Mouse (Mus musculus) intestine, embryonic 14.5 days (tissue): ENCODE data around the gene Gm43552. TPM values are rescaled to one million over a fixed set of nuclear protein-coding genes. Genes with fewer than 3 reads are reported as not detected.

Experiments
- ATAC-seq: fragments of 200-750 bp; cut with Nextera tagmentation; replicated peaks from 2 replicates; pipeline ENCODE4 v1.8.0; 2017; ENCODE audit warnings: low read depth, moderate number of reproducible peaks, moderate TSS enrichment, moderate library complexity; ENCODE audit not compliant: low FRiP score, low TSS enrichment
- DNase-seq: peaks from one replicate; pipeline ENCODE4 v3.0.0-alpha.2; 2018; ENCODE audit warnings: low spot score
- H3K27ac ChIP-seq: fragments of 300-500 bp; sonication (generic); 2 replicates; pipeline ENCODE4 v1.5.1; 2014; ENCODE audit warnings: low read depth, mild to moderate bottlenecking, control low read depth
- H3K27me3 ChIP-seq: fragments of 300-500 bp; sonication (generic); replicated peaks from 2 replicates; pipeline ENCODE4 v1.6.1; 2014; ENCODE audit warnings: low read length, control low read depth; ENCODE audit not compliant: control insufficient read depth, insufficient read depth
- H3K36me3 ChIP-seq: fragments of 300-500 bp; sonication (generic); 2 replicates; pipeline ENCODE4 v1.6.1; 2014; ENCODE audit warnings: low read length, control low read depth; ENCODE audit not compliant: control insufficient read depth, insufficient read depth
- H3K4me1 ChIP-seq: fragments of 300-500 bp; sonication (generic); replicated peaks from 2 replicates; pipeline ENCODE4 v1.6.1; 2014; ENCODE audit warnings: low read length, control low read depth, mixed read lengths; ENCODE audit not compliant: control insufficient read depth, insufficient read depth
- H3K4me2 ChIP-seq: fragments of 300-500 bp; sonication (generic); 2 replicates; pipeline ENCODE4 v1.6.1; 2014; ENCODE audit warnings: low read length
- H3K4me3 ChIP-seq: fragments of 300-500 bp; sonication (generic); 2 replicates; pipeline ENCODE4 v1.5.1; 2014; ENCODE audit warnings: low read depth, low read length, control low read depth, mixed read lengths
- H3K9ac ChIP-seq: fragments of 300-500 bp; sonication (generic); 2 replicates; pipeline ENCODE4 v1.6.1; 2014; ENCODE audit warnings: mild to moderate bottlenecking, low read length
- H3K9me3 ChIP-seq: fragments of 300-500 bp; sonication (generic); 2 replicates; pipeline ENCODE4 v1.6.1; 2016; ENCODE audit warnings: low read length, control low read depth; ENCODE audit not compliant: control insufficient read depth
- WGBS: fragments of 180-500 bp; shearing (Covaris S2); extraction: QIAGEN DNeasy Blood & Tissue Kit; methylation state at CpG from one replicate; pipeline ENCODE4 v1.1.7; 2014; 5-methylcytosine and 5-hydroxymethylcytosine counted together
- polyA plus RNA-seq: library from polyadenylated mRNA; unstranded; fragments of >200 nt; fragmentation: Nextera tagmentation; extraction: Ambion mirVana; gene quantifications from 2 replicates; pipeline ENCODE4 v1.2.1, GENCODE M21; 2014

Gene Gm43552
- polyA plus RNA-seq, 1 experiment from 2014 or later = 2.4 TPM

- H3K4me3 ChIP-seq = no peak overlapping the region
- H3K9me3 ChIP-seq = no peaks in the 10 kb centered on the region
- H3K9ac ChIP-seq = no peak overlapping the region
- no peak overlapping the region for H3K4me2 ChIP-seq
- H3K27ac ChIP-seq = no peak overlapping the region
- no peaks in the 10 kb centered on the region; the same call in 1 of the 2 replicates for H3K36me3 ChIP-seq
- no peak for DNase-seq
- no peak for ATAC-seq
- peaks cover 8% of the 10 kb centered on the region for H3K4me1 ChIP-seq
- 69% methylated on average over 5 of the region's 5 CpGs for WGBS
- H3K27me3 ChIP-seq = no peaks in the 10 kb centered on the region
Measured at GRCm38 (mm10) chr5:65535457-65536067, 42.9 kb upstream of the Gm43552 start.

GRCm38 (mm10) chr5:65534496-65534895, 41.9 kb upstream of the Gm43552 start:
- Histone ChIP-seq H3K9me3 (no peaks in the 10 kb centered on the region), H3K4me1 (peaks cover 8% of the 10 kb centered on the region), H3K27ac (no peak overlapping the region), H3K9ac (no peak overlapping the region), H3K36me3 (no peaks in the 10 kb centered on the region; the same call in 1 of the 2 replicates), H3K4me3 (no peak overlapping the region), H3K27me3 (no peaks in the 10 kb centered on the region), H3K4me2 (no peak overlapping the region)
- no peak for DNase-seq
- 74% methylated on average over 4 of the region's 4 CpGs for WGBS
- ATAC-seq = no peak

DNA sequence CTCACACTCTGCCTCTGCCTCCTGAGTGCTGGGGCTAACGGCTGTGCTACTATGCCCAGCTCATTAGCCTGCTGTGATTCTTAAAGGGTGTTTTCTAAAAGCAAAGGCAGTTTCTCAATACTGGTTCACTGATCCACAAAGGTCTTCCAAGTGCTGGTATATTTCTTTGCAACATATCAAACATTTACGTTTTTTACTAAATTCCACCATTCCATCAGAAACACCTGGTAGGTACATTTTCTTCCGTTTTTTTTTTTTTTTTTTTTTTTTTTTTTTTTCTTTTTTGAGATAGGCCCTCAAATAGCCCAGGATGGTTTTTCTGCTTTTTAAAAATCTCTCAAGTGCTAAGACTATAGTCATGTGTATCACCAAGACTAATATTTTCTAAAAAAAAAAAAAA, 38.6 kb upstream of the Gm43552 start:
- Histone ChIP-seq H3K9ac (no peak overlapping the region), H3K27ac (no peak overlapping the region), H3K4me1 (peaks cover 3% of the 10 kb centered on the region; the same call in 1 of the 2 replicates), H3K4me3 (no peak overlapping the region), H3K9me3 (no peaks in the 10 kb centered on the region), H3K27me3 (no peaks in the 10 kb centered on the region), H3K4me2 (no peak overlapping the region), H3K36me3 (no peaks in the 10 kb centered on the region)
- WGBS = 79% methylated on average over 3 of the region's 3 CpGs
- ATAC-seq = no peak
- DNase-seq = no peak

GRCm38 (mm10) chr5:65525674-65526443, 33.2 kb upstream of the Gm43552 start:
- 19% methylated on average over 8 of the region's 8 CpGs for WGBS
- H3K27ac ChIP-seq = no peak overlapping the region
- H3K4me2 ChIP-seq = no peak overlapping the region
- no peaks in the 10 kb centered on the region for H3K9me3 ChIP-seq
- no peaks in the 10 kb centered on the region for H3K27me3 ChIP-seq
- DNase-seq (no peak), ATAC-seq (no peak; the same call in 1 of the 2 replicates)
- no peaks in the 10 kb centered on the region for H3K4me1 ChIP-seq
- H3K4me3 ChIP-seq = no peak overlapping the region
- no peak overlapping the region for H3K9ac ChIP-seq
- H3K36me3 ChIP-seq = no peaks in the 10 kb centered on the region

- H3K4me1 ChIP-seq = no peaks in the 10 kb centered on the region
- WGBS = 77% methylated on average over 4 of the region's 4 CpGs
- ATAC-seq (no peak), DNase-seq (no peak)
- no peak overlapping the region for H3K9ac ChIP-seq
- no peak overlapping the region for H3K27ac ChIP-seq
- no peak overlapping the region for H3K4me3 ChIP-seq
- no peaks in the 10 kb centered on the region for H3K27me3 ChIP-seq
- no peaks in the 10 kb centered on the region for H3K9me3 ChIP-seq
- no peaks in the 10 kb centered on the region for H3K36me3 ChIP-seq
- H3K4me2 ChIP-seq = no peak overlapping the region
Measured at GRCm38 (mm10) chr5:65524831-65525230, 32.2 kb upstream of the Gm43552 start.

DNA sequence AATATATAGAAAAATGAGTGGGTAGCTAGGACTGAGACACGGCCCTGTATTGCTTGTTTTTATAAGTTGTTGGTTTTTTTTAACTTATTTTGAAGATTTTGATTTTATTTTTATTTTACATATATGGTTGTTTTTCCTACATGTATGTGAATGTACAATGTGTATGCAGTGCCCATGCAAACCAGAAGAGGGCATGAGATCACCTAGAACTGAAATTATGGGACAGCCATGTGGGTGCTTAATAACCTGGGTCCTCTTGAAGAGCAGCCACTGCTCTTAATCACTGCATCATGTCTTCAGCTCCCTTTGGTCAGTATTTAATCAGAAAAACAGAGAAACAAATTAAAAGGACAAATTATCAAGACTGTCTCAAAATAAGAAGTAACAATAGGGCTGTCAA, 29.2 kb upstream of the Gm43552 start:
- Histone ChIP-seq H3K4me1 (no peaks in the 10 kb centered on the region), H3K9ac (no peak overlapping the region), H3K36me3 (no peaks in the 10 kb centered on the region), H3K9me3 (0 out of 2 replicates have a peak, but pooled peaks cover 2% of the 10 kb centered on the region), H3K27me3 (no peaks in the 10 kb centered on the region), H3K4me3 (no peak overlapping the region), H3K4me2 (no peak overlapping the region), H3K27ac (no peak overlapping the region)
- ATAC-seq (no peak), DNase-seq (no peak)
- 83% methylated on average over 1 of the region's 1 CpGs for WGBS

DNA sequence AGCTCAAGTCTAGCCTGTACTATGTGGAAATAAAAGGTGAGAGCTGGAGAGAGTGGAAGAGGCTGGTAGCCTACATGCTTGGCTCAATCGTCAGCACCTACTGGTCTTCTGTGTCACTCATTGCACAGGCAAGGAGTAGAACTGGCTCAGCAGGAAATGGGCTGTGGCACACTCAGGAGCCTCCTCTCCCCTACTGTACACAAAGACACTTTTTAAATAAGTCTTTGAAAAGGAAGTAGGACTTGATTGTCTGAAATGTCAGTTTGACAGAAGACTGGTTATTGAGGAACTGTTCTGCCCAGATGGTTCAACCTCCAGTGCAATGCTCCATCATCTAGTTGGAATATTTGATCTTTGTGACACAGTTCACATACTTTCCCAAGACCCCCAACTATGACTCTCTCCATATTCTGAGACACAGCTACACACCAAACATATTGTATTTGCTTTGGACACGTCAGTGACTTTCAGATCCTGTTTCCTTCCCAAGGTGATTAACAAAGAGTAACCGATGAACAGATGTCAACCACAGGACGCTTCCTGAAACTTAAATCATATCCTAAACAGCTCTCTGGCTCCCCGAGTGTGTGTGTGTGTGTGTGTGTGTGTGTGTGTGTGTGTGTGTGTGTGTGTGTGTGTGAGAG, 22.1 kb upstream of the Gm43552 start:
- DNase-seq (no peak), ATAC-seq (no peak)
- WGBS = 69% methylated on average over 5 of the region's 5 CpGs
- Histone ChIP-seq H3K27ac (no peak overlapping the region), H3K4me3 (no peak overlapping the region), H3K4me2 (no peak overlapping the region), H3K27me3 (no peaks in the 10 kb centered on the region), H3K9ac (no peak overlapping the region), H3K36me3 (no peaks in the 10 kb centered on the region), H3K9me3 (0 out of 2 replicates have a peak, but pooled peaks cover 2% of the 10 kb centered on the region), H3K4me1 (no peaks in the 10 kb centered on the region)

DNA sequence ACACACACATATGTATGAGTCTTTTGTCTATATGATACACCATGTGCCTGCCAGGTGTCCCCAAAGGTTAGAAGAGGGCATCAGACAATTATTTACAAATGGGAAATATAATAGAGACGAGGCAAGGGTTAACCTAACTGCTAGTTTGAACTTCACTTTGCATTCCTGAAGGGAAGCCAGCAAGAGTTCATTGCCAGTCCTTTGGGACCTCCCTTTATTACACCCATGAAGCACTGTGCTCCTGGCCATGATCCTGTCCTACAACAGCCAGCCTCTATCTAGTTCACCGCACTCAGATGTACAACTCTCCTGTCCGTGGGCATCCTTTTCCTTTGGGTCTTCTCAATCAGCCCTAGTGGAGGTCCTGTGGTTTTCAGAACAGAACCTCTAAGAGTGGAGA, 20.9 kb upstream of the Gm43552 start:
- Histone ChIP-seq H3K4me3 (no peak overlapping the region), H3K9ac (no peak overlapping the region), H3K4me1 (no peaks in the 10 kb centered on the region), H3K27ac (no peak overlapping the region), H3K4me2 (no peak overlapping the region), H3K27me3 (no peaks in the 10 kb centered on the region), H3K36me3 (no peaks in the 10 kb centered on the region), H3K9me3 (0 out of 2 replicates have a peak, but pooled peaks cover 2% of the 10 kb centered on the region)
- ATAC-seq (no peak), DNase-seq (no peak)
- WGBS = 69% methylated on average over 3 of the region's 3 CpGs
